Mouse (Mus musculus) yolk sac, embryonic 10.5 days (tissue): ENCODE results near the gene Hsd17b1.

Experiments
- DNase-seq: peaks from one replicate; pipeline ENCODE4 v3.0.0-alpha.2; 2017; ENCODE audit warnings: low spot score

Hsd17b1 gene

DNA sequence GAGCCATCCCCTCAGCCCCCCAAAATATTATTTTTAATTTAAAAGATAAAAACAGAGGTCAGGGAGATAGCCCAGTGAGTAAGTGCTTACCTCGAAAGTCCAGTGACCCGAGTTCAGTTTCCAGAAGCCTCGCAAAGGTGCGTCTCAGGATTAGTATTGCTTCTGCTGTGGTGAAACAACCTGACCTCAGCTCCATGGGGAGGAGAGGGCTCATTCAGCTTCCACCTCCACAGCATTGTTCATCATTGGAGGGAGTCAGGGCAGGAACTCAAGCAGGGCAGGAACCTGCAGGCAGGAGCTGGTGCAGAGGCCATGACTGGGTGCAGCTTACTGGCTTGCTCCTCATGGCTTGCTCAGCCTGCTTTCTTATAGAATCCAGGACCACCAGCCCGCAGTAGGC, 17.2 kb upstream of the Hsd17b1 start:
- no peak for DNase-seq

DNA sequence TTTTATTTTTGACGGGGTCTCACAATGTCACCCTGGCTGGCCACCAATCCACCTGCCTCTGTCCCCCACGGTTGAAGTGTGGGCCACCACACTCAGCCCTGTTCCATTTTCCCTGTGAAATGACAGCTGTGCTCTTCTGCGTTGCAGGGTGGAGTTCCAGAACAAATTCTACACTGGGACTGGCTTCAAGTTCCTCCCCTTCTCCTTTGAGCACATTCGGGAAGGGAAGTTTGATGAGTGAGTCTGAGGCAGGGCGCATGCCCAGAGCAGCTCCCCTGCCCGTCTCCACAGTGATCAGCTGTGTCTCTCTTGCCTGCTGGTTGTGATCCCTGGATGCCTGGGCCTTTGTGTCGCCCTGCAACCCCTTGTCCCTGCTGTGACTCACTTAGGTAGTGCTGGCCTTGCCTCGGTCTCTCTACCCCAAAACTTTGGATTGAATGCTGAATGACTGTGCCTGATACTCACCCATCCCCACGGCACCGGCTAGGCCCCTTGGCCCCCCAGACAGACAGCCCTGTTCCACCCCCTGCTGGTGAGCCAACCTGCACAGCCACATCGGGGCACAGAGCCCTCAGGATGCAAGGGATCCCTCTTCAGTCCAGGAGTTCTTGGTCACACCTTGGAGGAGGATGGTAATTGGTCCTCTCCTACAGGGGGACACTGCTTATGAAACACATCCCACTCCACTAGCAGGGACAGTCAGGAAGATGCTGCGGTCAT, 15.9 kb upstream of the Hsd17b1 start:
- no peak for DNase-seq

DNA sequence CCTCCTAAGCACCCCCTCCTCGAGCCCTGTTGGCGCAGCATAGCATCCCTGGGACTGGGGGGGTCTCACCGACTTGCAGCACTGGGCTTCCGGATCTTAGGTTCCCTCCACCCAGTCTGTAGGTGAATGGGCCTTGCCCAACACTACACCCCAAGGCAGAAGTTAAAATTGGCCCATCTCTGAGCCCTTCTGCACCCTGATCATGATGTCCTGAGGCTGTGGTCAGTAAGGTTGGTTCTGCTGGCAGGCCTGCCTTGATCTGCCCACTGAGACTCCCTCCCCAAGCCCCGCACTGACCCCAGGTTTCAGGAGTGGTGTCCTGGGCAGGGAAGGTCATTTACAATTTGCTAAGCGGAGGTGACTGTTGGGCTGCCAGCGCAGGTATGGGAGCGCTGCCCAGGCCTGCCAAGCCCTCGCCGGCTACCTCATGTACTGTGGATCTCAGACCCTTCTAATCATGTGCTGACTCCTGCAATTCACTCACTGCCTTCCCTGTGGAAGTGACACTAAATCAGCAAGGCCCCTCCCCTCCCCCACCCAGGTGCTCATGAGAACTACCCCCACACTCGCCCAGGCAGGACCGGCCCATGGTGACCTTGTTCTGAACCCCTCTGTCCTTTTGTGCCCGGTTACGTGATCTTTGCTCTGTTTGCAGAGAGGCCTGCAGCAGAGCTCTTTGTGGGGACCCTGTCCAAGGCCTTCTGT, 15.1 kb upstream of the Hsd17b1 start:
- DNase-seq, result peak; percentile 74

DNA sequence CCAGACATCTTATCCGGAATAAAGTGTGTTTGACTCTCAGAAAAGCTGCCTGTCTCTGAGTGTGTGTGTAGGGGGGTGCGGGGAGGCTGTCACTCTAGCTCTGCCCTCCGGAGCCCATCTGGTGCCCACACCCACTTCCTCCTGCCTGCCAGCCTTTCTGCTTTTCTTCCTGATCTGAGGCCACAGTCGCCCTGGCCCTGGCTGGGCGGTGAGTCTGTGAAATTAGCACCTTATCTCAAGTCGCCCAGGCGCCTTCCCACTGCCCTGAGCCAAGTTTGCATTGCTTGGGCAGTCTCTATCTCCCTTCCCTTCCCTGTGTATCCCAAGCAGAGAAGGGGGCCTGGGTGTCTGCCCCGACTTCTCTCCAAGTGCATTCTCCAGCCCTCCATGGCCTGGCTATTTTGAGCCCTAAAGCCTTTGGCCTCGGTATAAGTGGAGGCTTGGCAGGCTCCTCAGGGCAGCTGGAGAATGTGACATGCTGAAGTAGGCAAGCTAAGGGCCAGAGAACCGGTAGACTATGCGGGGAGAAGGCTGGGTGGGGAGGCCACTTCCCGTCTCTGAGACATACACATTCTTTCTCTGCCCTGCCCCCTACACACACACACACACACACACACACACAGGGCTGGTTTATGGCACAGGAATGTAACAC, 14.4 kb upstream of the Hsd17b1 start:
- DNase-seq, result peak; percentile 83

DNA sequence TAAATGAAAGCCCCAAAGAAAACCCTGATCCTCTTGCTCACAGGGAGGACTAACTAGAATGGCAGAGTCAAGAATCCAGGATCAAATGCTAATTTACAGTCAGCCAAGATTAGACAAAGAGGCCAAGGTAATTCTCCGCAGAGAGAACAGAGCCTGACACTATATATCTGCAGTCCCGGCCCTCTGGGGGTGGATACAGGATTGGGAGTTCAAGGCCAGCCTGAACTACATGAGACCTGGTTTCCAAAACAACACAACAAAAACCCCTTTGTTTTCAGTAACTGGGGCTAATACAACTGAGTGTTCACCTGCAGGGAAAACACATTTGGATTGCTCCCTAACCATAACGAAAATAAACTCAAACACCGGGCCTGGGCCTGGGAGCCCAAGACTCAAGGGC, 13.7 kb upstream of the Hsd17b1 start:
- no peak for DNase-seq

DNA sequence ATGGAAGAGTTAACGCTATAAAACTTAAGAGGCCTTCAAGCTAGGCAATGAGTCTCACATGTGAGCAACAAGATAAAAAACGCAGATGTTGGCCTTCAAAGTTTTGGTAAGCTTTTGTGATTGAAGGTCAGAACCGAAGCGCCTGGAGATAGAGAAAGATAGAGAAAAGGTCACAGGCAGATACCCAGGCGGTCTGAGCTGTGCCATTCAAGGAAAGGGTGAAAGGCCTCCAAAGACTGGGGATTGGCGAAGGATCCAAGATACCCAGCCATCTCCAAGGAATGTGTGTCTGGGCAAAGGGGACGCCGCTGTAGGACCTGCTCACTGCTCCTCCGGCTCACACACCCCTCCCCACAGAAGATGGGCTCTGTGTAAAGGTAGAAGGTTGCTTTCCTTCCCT, 13.2 kb upstream of the Hsd17b1 start:
- no peak for DNase-seq

DNA sequence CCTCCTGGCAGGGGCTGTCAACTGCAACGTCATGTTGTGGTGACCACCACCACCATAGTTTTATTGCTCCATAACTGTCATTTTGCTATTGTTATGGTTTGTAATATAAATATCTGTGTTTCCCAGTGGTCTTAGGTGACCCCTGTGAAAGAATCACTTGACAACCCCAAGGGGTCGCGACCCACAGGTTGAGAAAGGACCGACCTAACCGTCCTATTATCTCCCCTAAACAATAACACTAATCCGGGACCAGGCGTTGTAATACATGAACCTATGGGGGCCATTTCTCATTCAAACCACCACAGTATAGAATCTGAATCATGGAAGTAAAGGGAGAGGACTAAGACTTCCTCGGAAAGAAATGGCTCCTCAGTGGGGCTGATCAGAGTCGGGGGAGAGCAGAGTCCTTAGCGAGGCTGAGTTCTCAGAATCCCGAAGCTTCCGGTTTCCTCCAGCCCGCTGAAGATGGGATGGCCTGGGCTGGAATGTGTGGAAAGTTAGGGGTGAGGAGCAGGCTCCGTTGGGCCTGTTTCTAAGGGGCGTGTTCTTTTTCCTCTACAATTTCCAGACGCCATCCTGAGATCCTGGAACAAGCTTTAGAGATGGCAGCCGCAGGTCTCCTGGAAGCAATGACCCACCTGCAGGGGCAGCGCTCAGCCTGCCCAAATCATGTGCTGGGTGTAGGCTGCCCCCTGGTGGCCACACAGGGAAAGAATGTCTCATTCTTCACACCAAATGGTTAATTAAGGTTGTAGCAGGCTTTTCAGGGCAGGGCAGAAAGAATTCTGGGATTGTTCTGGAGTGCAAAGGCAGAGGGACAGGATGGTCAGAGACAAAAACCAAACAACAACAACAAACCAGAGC, 11.4 kb upstream of the Hsd17b1 start:
- peak; percentile 84 for DNase-seq

DNA sequence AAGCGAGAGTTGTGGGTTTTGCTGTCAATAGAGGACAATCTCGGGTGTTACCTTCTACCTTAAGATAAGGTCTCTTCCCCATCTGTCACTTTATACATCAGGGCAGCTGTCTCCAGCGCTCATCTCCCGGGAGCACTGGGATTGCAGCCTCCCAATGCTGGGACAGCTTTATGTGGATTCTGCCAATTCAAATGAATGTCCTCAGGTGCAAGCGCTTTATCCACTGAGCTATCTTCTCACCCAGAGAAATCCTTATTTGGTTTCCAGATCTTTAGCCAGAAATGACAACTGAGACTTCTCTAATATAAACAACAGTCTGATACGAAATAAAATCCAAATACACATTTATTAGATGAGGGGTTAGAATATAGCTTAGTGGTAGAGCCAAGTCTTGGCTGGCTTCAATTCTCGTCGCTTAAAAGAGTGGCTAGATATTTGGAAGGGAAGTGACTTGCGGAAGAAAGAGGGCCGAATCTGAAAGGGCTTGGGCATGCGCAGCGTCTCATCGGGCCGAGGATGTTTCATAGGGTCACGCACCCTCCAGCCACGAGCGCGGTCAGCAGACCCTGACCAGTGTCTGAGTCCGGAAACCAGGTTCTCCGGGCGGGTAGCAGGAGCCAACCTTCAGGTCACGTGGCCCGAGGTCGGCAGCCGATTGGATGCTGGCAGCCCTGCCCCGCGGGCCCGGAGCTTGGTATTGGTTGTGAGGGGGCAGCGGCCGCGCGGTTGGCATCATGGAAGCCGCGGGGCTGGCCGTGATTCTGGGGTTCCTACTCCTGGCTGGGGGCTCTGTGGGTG, 8.6 kb upstream of the Hsd17b1 start, which contains the start of gene Naglu:
TSS of gene Naglu (plus strand) at position 622 of the 798 bp plus-strand sequence.
- peak; percentile 91 for DNase-seq

DNA sequence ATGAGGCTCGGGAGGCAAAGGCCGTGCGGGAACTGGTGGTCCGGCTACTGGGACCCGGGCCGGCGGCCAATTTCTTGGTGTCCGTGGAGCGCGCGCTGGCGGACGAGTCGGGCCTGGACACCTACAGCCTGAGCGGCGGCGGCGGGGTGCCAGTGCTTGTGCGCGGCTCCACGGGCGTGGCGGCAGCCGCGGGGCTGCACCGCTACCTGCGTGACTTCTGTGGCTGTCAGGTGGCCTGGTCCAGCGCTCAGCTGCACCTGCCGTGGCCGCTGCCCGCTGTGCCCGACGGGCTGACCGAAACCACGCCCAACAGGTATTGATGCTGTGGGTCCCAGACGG, 8.1 kb upstream of the Hsd17b1 start:
- DNase-seq, result no peak

DNA sequence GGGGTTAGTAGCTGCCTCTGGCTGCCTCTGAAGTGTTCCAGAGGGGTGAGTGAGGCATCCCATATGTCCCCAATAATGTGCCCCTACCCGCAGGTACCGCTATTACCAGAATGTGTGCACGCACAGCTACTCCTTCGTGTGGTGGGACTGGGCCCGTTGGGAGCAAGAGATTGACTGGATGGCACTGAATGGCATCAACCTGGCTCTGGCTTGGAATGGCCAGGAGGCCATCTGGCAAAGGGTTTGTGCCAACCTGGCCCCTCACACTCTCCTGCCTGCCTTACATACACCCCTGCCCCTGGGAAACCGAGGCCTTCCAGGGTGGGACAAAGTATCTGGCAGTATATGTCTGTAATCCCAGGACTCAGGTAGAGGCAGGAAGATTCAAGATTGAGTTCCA, 7.2 kb upstream of the Hsd17b1 start:
- DNase-seq, result no peak

DNA sequence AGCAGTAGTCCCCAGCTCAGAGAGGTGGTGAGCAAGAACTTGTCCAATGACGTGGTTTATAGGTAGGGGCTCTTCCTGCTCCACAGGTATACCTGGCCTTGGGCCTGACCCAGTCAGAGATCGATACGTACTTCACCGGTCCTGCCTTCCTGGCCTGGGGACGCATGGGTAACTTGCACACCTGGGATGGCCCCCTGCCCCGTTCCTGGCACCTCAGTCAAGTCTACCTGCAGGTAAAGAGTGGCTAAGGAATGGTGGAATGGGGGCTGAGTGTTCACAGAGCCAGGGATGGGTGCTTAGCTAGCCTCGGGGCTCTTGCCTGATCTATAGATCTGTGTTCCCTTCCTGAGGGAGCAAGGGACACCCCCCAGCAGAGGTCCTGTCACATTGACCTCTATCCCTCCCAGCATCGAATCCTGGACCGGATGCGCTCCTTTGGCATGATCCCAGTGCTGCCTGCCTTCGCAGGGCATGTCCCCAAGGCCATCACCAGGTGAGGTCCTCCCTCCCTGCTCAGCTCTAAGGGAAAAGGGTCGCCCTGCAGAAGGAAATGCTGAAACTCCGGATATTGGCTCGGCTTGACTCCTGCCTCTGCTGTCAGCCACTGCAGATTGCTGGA, 6.3 kb upstream of the Hsd17b1 start:
- no peak for DNase-seq

DNA sequence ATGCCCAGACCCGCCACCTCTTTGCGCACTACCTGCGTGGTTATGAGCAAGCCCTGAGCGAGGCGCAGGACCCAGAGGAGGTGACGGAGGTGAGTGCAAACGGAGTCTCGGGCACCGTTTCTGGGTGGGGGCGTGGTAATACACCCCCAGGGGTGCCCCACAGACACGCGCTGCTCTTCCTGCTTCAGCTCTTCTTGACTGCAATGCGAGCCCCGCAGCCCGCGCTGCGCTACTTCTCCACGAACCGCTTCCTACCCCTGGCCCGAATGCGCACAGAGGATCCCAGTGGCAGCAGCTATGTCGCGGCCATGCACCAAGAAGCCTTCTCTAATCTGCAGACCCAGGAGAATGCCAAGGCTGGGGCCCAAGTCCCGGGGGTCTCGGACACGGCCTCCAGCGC, 1.5 kb downstream of the Hsd17b1 start:
- DNase-seq, result no peak

DNA sequence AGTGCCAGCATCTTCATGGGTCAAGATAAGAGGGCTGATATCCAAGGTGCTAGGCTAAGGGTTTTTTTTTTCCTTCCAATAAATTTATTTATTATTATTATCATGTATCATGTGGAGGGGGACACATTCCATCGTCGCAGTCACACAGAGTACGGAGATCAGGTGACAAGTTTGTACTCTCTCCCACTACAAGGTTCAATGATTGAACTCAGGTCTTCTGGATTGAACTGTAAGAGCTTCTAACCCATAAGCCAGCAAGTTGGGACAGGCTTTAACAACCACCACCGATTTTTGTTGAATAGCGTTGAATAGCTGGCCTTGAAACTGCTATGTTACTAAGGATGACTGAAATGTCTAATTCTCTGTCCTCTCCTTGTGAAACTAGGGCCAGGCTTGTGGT, 2.2 kb downstream of the Hsd17b1 start:
- DNase-seq, result no peak

DNA sequence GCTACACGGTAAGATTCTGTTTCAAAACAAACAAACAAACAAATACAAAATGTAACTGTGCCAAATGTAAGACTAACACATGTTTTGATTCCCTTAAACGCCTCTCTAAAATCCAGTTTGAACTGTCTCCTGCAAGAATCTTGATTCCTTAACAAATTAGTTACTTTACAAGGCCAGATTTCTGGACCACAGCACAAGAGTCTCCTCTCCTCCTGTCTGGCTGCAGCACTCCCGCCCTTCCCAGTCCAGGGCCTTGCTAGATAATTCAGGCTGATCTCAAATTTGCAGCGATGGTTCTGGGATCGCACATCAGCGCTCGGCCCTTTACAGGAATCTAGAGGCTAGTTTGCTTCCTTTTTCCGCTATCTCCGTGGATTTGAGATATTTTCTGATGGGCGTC, 3.4 kb downstream of the Hsd17b1 start:
- no peak for DNase-seq

DNA sequence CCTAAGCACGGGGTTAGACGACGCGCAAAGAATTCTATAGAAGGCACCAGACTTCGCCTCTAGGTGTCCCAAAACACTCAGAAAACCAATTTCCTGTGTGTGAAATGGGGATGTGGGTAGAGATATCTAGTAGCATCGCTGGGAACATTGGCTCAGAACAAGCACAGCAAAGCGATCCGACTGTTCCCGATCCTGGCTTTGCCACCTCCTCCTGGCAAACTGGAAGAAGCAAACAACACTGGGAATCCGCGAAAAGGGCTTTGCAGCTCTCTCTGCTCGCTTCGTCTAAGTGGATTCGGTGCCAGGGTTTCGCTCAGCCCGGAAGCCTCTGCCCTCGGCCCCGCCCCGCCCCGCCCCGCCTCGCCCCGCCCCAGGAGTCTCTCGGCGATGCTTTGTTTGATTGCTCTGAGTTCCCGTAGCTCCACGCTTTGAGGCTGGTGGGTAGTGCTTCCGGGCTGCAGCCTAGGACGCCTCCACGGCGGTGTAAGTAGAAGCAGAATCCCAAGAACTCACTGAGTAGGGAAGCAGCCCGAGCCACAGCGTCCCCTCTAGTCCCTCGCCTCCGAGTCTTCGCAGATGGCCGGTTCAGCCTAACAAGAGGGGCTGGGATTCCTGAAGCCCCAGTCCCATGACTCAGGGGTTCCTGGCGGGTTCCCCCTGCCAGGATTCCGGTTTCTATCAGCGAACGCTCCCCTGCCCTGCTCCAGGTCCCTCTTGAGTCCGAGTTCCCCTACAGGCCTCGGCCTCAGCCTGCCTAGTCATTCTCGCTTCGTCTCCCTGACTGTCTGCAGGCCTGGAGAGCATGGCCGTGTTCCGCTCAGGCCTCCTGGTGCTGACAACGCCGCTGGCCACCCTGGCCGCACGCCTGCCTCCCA, 4.2 kb downstream of the Hsd17b1 start, which contains the start of gene Coasy:
TSS of gene Coasy (plus strand) at position 358 of the 875 bp plus-strand sequence.
- DNase-seq, result peak; percentile 97

DNA sequence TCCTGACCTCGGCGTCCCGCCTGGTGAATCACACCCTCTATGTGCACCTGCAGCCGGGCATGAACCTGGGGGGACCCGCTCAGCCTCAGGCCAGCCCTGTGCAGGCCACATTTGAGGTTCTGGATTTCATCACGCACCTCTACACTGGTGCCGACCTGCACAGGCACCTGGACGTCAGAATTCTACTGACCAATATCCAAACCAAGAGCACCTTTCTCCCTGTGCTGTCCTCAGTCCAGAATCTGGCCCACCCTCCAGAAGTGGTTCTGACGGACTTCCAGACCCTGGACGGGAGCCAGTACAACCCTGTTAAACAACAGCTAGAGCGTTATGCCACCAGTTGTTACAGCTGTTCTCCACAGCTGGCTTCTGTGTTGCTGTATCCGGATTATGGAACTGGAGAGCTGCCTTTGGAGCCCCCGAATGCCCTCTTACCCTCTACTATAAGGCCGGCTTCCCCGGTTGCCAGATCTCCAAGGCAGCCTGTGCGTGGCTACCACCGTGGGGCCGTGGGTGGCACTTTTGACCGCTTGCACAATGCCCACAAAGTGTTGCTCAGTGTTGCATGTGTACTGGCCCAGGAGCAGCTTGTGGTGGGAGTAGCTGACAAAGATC, 5.0 kb downstream of the Hsd17b1 start:
- no peak for DNase-seq

DNA sequence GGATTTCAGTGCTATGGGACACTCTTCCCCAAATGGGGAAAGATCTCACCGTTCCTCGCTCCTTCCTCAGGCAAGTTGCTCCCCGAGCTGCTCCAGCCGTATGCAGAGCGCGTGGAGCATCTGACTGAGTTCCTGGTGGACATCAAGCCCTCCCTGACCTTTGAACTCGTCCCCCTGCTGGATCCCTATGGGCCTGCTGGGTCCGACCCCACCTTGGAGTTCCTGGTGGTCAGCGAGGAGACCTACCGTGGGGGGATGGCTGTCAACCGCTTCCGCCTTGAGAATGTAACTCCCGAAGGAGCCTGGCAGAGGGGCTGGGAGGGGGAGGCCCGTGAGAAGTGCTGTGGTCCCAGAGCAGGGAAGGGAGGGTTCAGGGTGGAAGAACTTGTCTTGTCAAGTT, 6.0 kb downstream of the Hsd17b1 start:
- DNase-seq, result no peak

DNA sequence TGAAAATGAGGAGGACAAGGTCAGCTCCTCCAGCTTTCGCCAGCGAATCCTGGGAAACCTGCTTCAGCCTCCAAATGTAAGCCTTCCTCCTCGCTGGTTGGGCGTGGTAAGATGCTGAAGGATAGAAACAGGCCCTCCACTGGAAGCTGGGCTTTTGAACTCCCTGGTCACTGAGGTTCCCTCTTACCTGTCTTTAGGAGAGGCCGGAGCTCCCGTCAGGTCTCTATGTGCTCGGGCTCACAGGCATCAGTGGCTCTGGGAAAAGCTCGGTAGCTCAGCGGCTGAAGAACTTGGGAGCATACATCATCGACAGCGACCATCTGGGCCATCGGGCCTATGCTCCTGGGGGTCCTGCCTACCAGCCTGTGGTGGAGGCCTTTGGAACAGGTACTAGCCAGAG, 6.6 kb downstream of the Hsd17b1 start:
- DNase-seq, result no peak

DNA sequence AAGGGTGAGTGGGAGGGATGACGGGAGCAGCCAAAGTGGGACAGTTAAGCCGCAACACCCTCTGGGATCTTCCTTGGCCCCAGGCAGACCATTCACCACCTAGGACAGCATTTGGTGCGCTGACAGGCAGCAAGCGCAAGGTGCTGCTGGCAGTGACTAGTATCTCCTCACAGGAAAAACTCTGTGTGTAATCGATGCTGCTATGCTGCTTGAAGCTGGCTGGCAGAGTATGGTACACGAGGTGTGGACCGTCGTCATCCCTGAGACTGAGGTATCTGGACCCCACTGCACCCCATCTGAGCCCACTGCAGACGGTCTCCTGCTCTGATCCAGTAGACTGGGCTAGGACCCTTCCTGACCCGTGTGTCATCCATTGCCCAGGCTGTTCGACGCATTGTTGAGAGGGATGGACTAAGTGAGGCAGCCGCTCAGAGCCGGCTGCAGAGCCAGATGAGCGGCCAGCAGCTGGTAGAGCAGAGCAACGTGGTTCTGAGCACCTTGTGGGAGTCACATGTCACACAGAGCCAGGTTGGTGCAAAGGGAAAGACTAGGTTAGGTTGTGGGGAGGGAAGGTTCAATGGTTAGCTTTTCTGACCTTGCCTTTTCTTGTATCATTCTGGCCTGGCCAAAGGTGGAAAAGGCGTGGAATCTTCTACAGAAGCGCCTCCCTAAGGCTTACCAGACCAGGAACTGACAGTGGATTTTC, 7.6 kb downstream of the Hsd17b1 start:
- no peak for DNase-seq
